Mouse (Mus musculus): ENCODE results near the gene Erp44. TPM values are rescaled to one million over a fixed set of nuclear protein-coding genes. Genes with fewer than 3 reads are reported as not detected.

Gene Erp44
- polyA plus RNA-seq, 1 experiment from 2014 or later: 103 TPM

MicroRNAs encoded within 50 kb of the gene (microRNA counts, 519-probe panel; counts per million panel counts)
- 1,891 counts per million, percentile 48 among the panel's probes with 10 or more counts for microRNA mmu-miR-1958

Small RNA genes within 50 kb of the gene (microRNA-seq; reads per million reads assigned to microRNA genes)
- not detected for gene Mir1958

Other genes starting within 250 kb of the Erp44 start
- 0.10 TPM in 1 of 2 replicates, not detected in the other for gene Nr4a3, start 234.4 kb downstream of the Erp44 start, polyA plus RNA-seq (2015; fragmentation: Nextera tagmentation; extraction: Ambion mirVana)
- 22.3 and 23.6 TPM in 2 replicates for gene Stx17, start 154.6 kb downstream of the Erp44 start, polyA plus RNA-seq (2015; fragmentation: Nextera tagmentation; extraction: Ambion mirVana)
- 10.1 and 13.9 TPM in 2 replicates for gene Invs, start 202 bp upstream of the Erp44 start, polyA plus RNA-seq (2015; fragmentation: Nextera tagmentation; extraction: Ambion mirVana)
- 56.9 and 57.5 TPM in 2 replicates for gene Tex10, start 193.9 kb upstream of the Erp44 start, polyA plus RNA-seq (2015; fragmentation: Nextera tagmentation; extraction: Ambion mirVana)